Mouse (Mus musculus): ENCODE data around the gene Slc23a3. TPM values are rescaled to one million over a fixed set of nuclear protein-coding genes. Genes with fewer than 3 reads are reported as not detected.

Slc23a3 gene
- polyA plus RNA-seq, 1 experiment from 2014 or later: not detected

DNA sequence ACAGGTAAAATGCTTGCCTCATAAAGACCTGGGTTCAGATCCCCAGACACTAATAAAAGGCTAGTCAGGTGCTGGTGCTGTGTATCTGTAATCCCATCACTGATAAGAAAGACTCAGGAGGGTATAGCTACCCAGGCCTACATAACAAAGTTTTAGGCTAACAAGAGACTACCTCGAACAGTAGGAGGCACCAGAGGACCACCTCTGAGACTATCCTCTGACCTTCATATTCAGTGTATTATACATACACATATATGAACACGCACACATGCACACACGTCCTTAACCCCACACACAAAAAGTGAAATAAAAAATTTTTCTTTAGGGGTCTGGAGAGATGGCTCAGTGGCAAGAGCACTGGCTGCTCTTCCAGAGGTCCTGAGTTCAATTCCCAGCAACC, 11.5 kb downstream of the Slc23a3 start:
- no peak for DNase-seq (ENCODE audit: low spot score)
- Histone ChIP-seq H3K4me1 (ENCODE audit: control insufficient read depth, insufficient read depth, low read length) (0 out of 2 replicates have a peak, but pooled peaks cover 3% of the 10 kb centered on the region), H3K27me3 (replicated peaks; ENCODE audit: control insufficient read depth, insufficient read depth, low read length) (no peaks in the 10 kb centered on the region), H3K36me3 (ENCODE audit: control insufficient read depth, insufficient read depth, low read length) (no peaks in the 10 kb centered on the region), H3K9ac (ENCODE audit: low read length) (no peak overlapping the region), H3K4me3 (ENCODE audit: low read depth, low read length) (no peak overlapping the region), H3K9me3 (replicated peaks; ENCODE audit: control insufficient read depth, low read length) (no peaks in the 10 kb centered on the region), H3K4me2 (ENCODE audit: low read length) (no peak overlapping the region), H3K27ac (ENCODE audit: low read depth, low read length) (no peak overlapping the region)
- WGBS: 82% methylated on average over 3 of the region's 3 CpGs
- ATAC-seq: no peak

Other genes with a start within 250 kb of the Slc23a3 start
- gene Fev, start 248.5 kb downstream of the Slc23a3 start, polyA plus RNA-seq (2014; fragmentation: Nextera tagmentation; extraction: Ambion mirVana): not detected in 2 replicates
- gene Cryba2, start 240.7 kb downstream of the Slc23a3 start, polyA plus RNA-seq (2014; fragmentation: Nextera tagmentation; extraction: Ambion mirVana): not detected in 2 replicates
- gene Cfap65, start 198.3 kb downstream of the Slc23a3 start, polyA plus RNA-seq (2014; fragmentation: Nextera tagmentation; extraction: Ambion mirVana): 0.29 and 0.68 TPM in 2 replicates
- gene Ihh, start 182.2 kb downstream of the Slc23a3 start, polyA plus RNA-seq (2014; fragmentation: Nextera tagmentation; extraction: Ambion mirVana): 0.09 and 0.20 TPM in 2 replicates
- gene Nhej1, start 8.7 kb downstream of the Slc23a3 start, polyA plus RNA-seq (2014; fragmentation: Nextera tagmentation; extraction: Ambion mirVana): 7.9 and 8.8 TPM in 2 replicates
- gene Cnppd1, start 8.8 kb upstream of the Slc23a3 start, polyA plus RNA-seq (2014; fragmentation: Nextera tagmentation; extraction: Ambion mirVana): 40.4 and 53.6 TPM in 2 replicates
- gene Retreg2, start 8.9 kb upstream of the Slc23a3 start, polyA plus RNA-seq (2014; fragmentation: Nextera tagmentation; extraction: Ambion mirVana): 85.6 and 95.6 TPM in 2 replicates
- 41.2 and 46.8 TPM in 2 replicates for gene Zfand2b, start 34.8 kb upstream of the Slc23a3 start, polyA plus RNA-seq (2014; fragmentation: Nextera tagmentation; extraction: Ambion mirVana)
- 26.2 and 30.4 TPM in 2 replicates for gene Abcb6, start 46.5 kb upstream of the Slc23a3 start, polyA plus RNA-seq (2014; fragmentation: Nextera tagmentation; extraction: Ambion mirVana)
- 16.3 and 16.9 TPM in 2 replicates for gene Ankzf1, start 58.3 kb upstream of the Slc23a3 start, polyA plus RNA-seq (2014; fragmentation: Nextera tagmentation; extraction: Ambion mirVana)
- gene Atg9a, start 58.3 kb upstream of the Slc23a3 start, polyA plus RNA-seq (2014; fragmentation: Nextera tagmentation; extraction: Ambion mirVana): 25.5 and 34.1 TPM in 2 replicates
- 13.0 and 14.3 TPM in 2 replicates for gene Glb1l, start 76.9 kb upstream of the Slc23a3 start, polyA plus RNA-seq (2014; fragmentation: Nextera tagmentation; extraction: Ambion mirVana)
- gene Stk16, start 76.9 kb upstream of the Slc23a3 start, polyA plus RNA-seq (2014; fragmentation: Nextera tagmentation; extraction: Ambion mirVana): 116 and 130 TPM in 2 replicates
- gene Tuba4a, start 86.0 kb upstream of the Slc23a3 start, polyA plus RNA-seq (2014; fragmentation: Nextera tagmentation; extraction: Ambion mirVana): 14.3 and 21.3 TPM in 2 replicates
- gene A630095N17Rik, start 98.2 kb upstream of the Slc23a3 start, polyA plus RNA-seq (2014; fragmentation: Nextera tagmentation; extraction: Ambion mirVana): not detected in 2 replicates
- 21.5 and 24.3 TPM in 2 replicates for gene Dnajb2, start 102.5 kb upstream of the Slc23a3 start, polyA plus RNA-seq (2014; fragmentation: Nextera tagmentation; extraction: Ambion mirVana)
- gene Ptprn, start 130.6 kb upstream of the Slc23a3 start, polyA plus RNA-seq (2014; fragmentation: Nextera tagmentation; extraction: Ambion mirVana): 5.1 and 8.0 TPM in 2 replicates
- 62.4 and 68.1 TPM in 2 replicates for gene Resp18, start 144.5 kb upstream of the Slc23a3 start, polyA plus RNA-seq (2014; fragmentation: Nextera tagmentation; extraction: Ambion mirVana)
- 160 and 178 TPM in 2 replicates for gene Dnpep, start 184.1 kb upstream of the Slc23a3 start, polyA plus RNA-seq (2014; fragmentation: Nextera tagmentation; extraction: Ambion mirVana)
- 1.3 and 1.4 TPM in 2 replicates for gene Des, start 226.4 kb upstream of the Slc23a3 start, polyA plus RNA-seq (2014; fragmentation: Nextera tagmentation; extraction: Ambion mirVana)
- gene Speg, start 241.4 kb upstream of the Slc23a3 start, polyA plus RNA-seq (2014; fragmentation: Nextera tagmentation; extraction: Ambion mirVana): 8.3 and 8.8 TPM in 2 replicates